ENCODE assay signal across 10 mouse cellular contexts in genomic region chr15:101092121-101092828, GRCm38 (mm10). TPM values are rescaled to one million over a fixed set of nuclear protein-coding genes. Genes with fewer than 3 reads are reported as not detected.
A peak's percentile ranks its signal among the peaks of the same experiment; 100 is the strongest.
DNase-seq lines count a peak whose midpoint lies in the region; ATAC-seq and TF ChIP-seq lines count a peak whose summit lies in the region.
"Had no signal": no experiment of that assay in that cellular context is flagged by ENCODE, and none has a peak within 500 bp of the region (broad histone marks: within the 10 kb centered on the region; RNA-seq: fewer than 3 reads in every experiment).

No protein-coding gene starts in this region.

- TF ChIP-seq POLR2A in limb, embryonic 14.5 days (IDR thresholded peaks at IDR 0.05; ENCODE audit: borderline replicate concordance, extremely low read depth, insufficient read depth, insufficient read length), result no peak
- no peak for TF ChIP-seq POLR2A in cerebellum, adult 2 months (IDR thresholded peaks at IDR 0.05; ENCODE audit: borderline replicate concordance, insufficient read depth, low read length)

- WGBS in liver, embryonic 11.5 days, result 31% methylated on average over 14 of the region's 14 CpGs
- WGBS in liver, postnatal 0 days (ENCODE audit: insufficient replicate concordance), result 44% methylated on average over 14 of the region's 14 CpGs
- 30% methylated on average over 14 of the region's 14 CpGs for WGBS in limb, embryonic 14.5 days
- WGBS in cerebellum, adult 2 months, result 56% methylated on average over 14 of the region's 14 CpGs

- H3K9ac ChIP-seq in liver, embryonic 11.5 days (ENCODE audit: low read depth, low read length), result no peak overlapping the region
- no peak overlapping the region for H3K9ac ChIP-seq in liver, postnatal 0 days (replicated peaks)
- 0 out of 2 replicates have a peak overlapping the region, but pooled peaks have one; percentile 18 for H3K9ac ChIP-seq in limb, embryonic 14.5 days (ENCODE audit: low read depth, low read length, severe bottlenecking)

- H3K27ac ChIP-seq in liver, embryonic 11.5 days (ENCODE audit: low read depth, low read length), result no peak overlapping the region
- H3K27ac ChIP-seq in liver, postnatal 0 days (ENCODE audit: low read depth), result no peak overlapping the region
- peak overlapping the region; percentile 29; the same call in 1 of the 2 replicates for H3K27ac ChIP-seq in limb, embryonic 14.5 days (replicated peaks; ENCODE audit: low read depth, low read length)
- no peak overlapping the region for H3K27ac ChIP-seq in cerebellum, adult 2 months (ENCODE audit: insufficient read depth, low read length)

- no peaks in the 10 kb centered on the region for H3K36me3 ChIP-seq in liver, embryonic 11.5 days (ENCODE audit: control insufficient read depth, insufficient read depth, low read length)
- H3K36me3 ChIP-seq in liver, postnatal 0 days (replicated peaks; ENCODE audit: insufficient read depth, low read length), result no peaks in the 10 kb centered on the region
- no peaks in the 10 kb centered on the region for H3K36me3 ChIP-seq in limb, embryonic 14.5 days (ENCODE audit: control insufficient read depth, insufficient read depth, low read length)

- no peak for TF ChIP-seq CTCF in liver, postnatal 0 days (IDR thresholded peaks at IDR 0.05; ENCODE audit: low read depth)
- no peak for TF ChIP-seq CTCF in cerebellum, adult 2 months (IDR thresholded peaks at IDR 0.05; ENCODE audit: borderline replicate concordance, insufficient read depth, low read depth, low read length)

- 0 out of 2 replicates have a peak, but pooled peaks have one; percentile 10 for ATAC-seq in liver, embryonic 11.5 days (replicated peaks; ENCODE audit: low FRiP score)
- ATAC-seq in liver, postnatal 0 days, result no peak
- ATAC-seq in hematopoietic stem cell, adult 5-6 weeks (replicated peaks in 1 of 2; ENCODE audit: insufficient read depth in 1 of 2, low FRiP score in 2 of 2, low TSS enrichment in 1 of 2, low read depth in 1 of 2, poor library complexity in 2 of 2, severe bottlenecking in 2 of 2), result 0 out of 4 replicates have a peak, but pooled peaks have one; percentile 4 to 34
- no peak for ATAC-seq in limb, embryonic 14.5 days (ENCODE audit: low FRiP score, low read depth)

- H3K4me1 ChIP-seq in liver, embryonic 11.5 days (replicated peaks; ENCODE audit: control insufficient read depth, insufficient read depth, low read length), result peaks cover 11% of the 10 kb centered on the region
- H3K4me1 ChIP-seq in liver, postnatal 0 days (ENCODE audit: insufficient read depth), result peaks cover 8% of the 10 kb centered on the region; the same call in 1 of the 2 replicates
- peaks cover 13% of the 10 kb centered on the region for H3K4me1 ChIP-seq in limb, embryonic 14.5 days (ENCODE audit: control insufficient read depth, insufficient read depth, low read length)
- no peaks in the 10 kb centered on the region for H3K4me1 ChIP-seq in cerebellum, adult 2 months (ENCODE audit: control insufficient read depth, insufficient read depth, low read length)

- no peak for TF ChIP-seq EP300 in liver, postnatal 0 days (IDR thresholded peaks at IDR 0.05; ENCODE audit: low read depth)

- H3K4me3 ChIP-seq in liver, embryonic 11.5 days (ENCODE audit: low read depth, low read length), result no peak overlapping the region
- H3K4me3 ChIP-seq in liver, postnatal 0 days (ENCODE audit: low read depth, low read length), result no peak overlapping the region
- H3K4me3 ChIP-seq in limb, embryonic 14.5 days (replicated peaks; ENCODE audit: low read length), result no peak overlapping the region
- H3K4me3 ChIP-seq in cerebellum, adult 2 months (replicated peaks; ENCODE audit: insufficient read depth, low read depth, low read length), result no peak overlapping the region

- H3K9me3 ChIP-seq in liver, embryonic 11.5 days (ENCODE audit: control insufficient read depth, low read length), result no peaks in the 10 kb centered on the region
- no peaks in the 10 kb centered on the region for H3K9me3 ChIP-seq in liver, postnatal 0 days (ENCODE audit: low read length)
- no peaks in the 10 kb centered on the region for H3K9me3 ChIP-seq in limb, embryonic 14.5 days (ENCODE audit: control insufficient read depth, low read length)

- peaks cover 2% of the 10 kb centered on the region; the same call in 1 of the 2 replicates for H3K27me3 ChIP-seq in liver, embryonic 11.5 days (replicated peaks; ENCODE audit: control insufficient read depth, insufficient read depth, low read length)
- H3K27me3 ChIP-seq in liver, postnatal 0 days (ENCODE audit: insufficient read depth, low read length), result no peaks in the 10 kb centered on the region
- no peaks in the 10 kb centered on the region for H3K27me3 ChIP-seq in limb, embryonic 14.5 days (ENCODE audit: control insufficient read depth, insufficient read depth, low read length)
- no peaks in the 10 kb centered on the region for H3K27me3 ChIP-seq in cerebellum, adult 2 months (ENCODE audit: control insufficient read depth, insufficient read depth, low read length)

- no peak for DNase-seq in liver, embryonic 11.5 days (ENCODE audit: low spot score)
- DNase-seq in liver, postnatal 0 days, result no peak
- DNase-seq in limb, embryonic 14.5 days (ENCODE audit: low spot score), result no peak
- DNase-seq in cerebellum, adult 2 months, result no peak
- no peak for DNase-seq in left cerebral cortex, adult 9 months (ENCODE audit: low spot score in 2 of 2)
- no peak for DNase-seq in thymus, adult 18-20 months
- DNase-seq in layer of hippocampus, postnatal 14 days (ENCODE audit: low spot score in 2 of 2), result no peak
- DNase-seq: thymus, postnatal 36 days had no signal

- peak overlapping the region; percentile 33; the same call in 1 of the 2 replicates for H3K4me2 ChIP-seq in liver, embryonic 11.5 days
- H3K4me2 ChIP-seq in liver, postnatal 0 days (ENCODE audit: low read depth, low read length), result no peak overlapping the region
- H3K4me2 ChIP-seq in limb, embryonic 14.5 days (replicated peaks; ENCODE audit: low read depth, low read length, severe bottlenecking), result peak overlapping the region; percentile 18; the same call in 1 of the 2 replicates

RNA-seq across cellular contexts. Expression of gene Fignl2, which starts 13.9 kb away (rescaled TPM):
- polyA plus RNA-seq in liver, embryonic 11.5 days (2014; fragmentation: Nextera tagmentation; extraction: Ambion mirVana), result 0.27 and 0.40 TPM in 2 replicates
- 0.18 and 0.26 TPM in 2 replicates for polyA plus RNA-seq in liver, postnatal 0 days (2015; fragmentation: Nextera tagmentation; extraction: Ambion mirVana)
- not detected in 2 replicates for total RNA-seq in hematopoietic stem cell, adult 5-6 weeks (2017)
- 3.7 and 5.4 TPM in 2 replicates for polyA plus RNA-seq in limb, embryonic 14.5 days (2012; rRNA removed)
- polyA plus RNA-seq in limb, embryonic 14.5 days (2014; fragmentation: Nextera tagmentation; extraction: Ambion mirVana), result 0.15 and 0.17 TPM in 2 replicates
- 2.5 and 2.7 TPM in 2 replicates for polyA plus RNA-seq in cerebellum, adult 2 months (2012; rRNA removed)
- total RNA-seq in layer of hippocampus, postnatal 14 days (2021), result 1 to 10 TPM; 1.1 to 1.2 TPM

RNA-seq across cellular contexts. Expression of gene Ankrd33, which starts 23.3 kb away (rescaled TPM):
- polyA plus RNA-seq in liver, embryonic 11.5 days (2014; fragmentation: Nextera tagmentation; extraction: Ambion mirVana), result not detected in 2 replicates
- polyA plus RNA-seq in liver, postnatal 0 days (2015; fragmentation: Nextera tagmentation; extraction: Ambion mirVana), result not detected in 2 replicates
- not detected in 2 replicates for total RNA-seq in hematopoietic stem cell, adult 5-6 weeks (2017)
- polyA plus RNA-seq in limb, embryonic 14.5 days (2012; rRNA removed), result not detected in 2 replicates
- polyA plus RNA-seq in limb, embryonic 14.5 days (2014; fragmentation: Nextera tagmentation; extraction: Ambion mirVana), result not detected in 2 replicates
- polyA plus RNA-seq in cerebellum, adult 2 months (2012; rRNA removed), result 0.10 and 0.33 TPM in 2 replicates
- total RNA-seq in layer of hippocampus, postnatal 14 days (2021), result not detected
- polyA plus RNA-seq: large intestine, adult 2 months had no signal

RNA-seq across cellular contexts. Expression of gene Acvrl1, which starts 36.0 kb away (rescaled TPM):
- polyA plus RNA-seq in liver, embryonic 11.5 days (2014; fragmentation: Nextera tagmentation; extraction: Ambion mirVana), result 2.5 TPM in 2 replicates
- 2.3 and 2.6 TPM in 2 replicates for polyA plus RNA-seq in liver, postnatal 0 days (2015; fragmentation: Nextera tagmentation; extraction: Ambion mirVana)
- 2.0 and 4.8 TPM in 2 replicates for total RNA-seq in hematopoietic stem cell, adult 5-6 weeks (2017)
- 16.1 and 17.8 TPM in 2 replicates for polyA plus RNA-seq in limb, embryonic 14.5 days (2012; rRNA removed)
- polyA plus RNA-seq in limb, embryonic 14.5 days (2014; fragmentation: Nextera tagmentation; extraction: Ambion mirVana), result 8.2 and 10.2 TPM in 2 replicates
- 15.3 and 17.2 TPM in 2 replicates for polyA plus RNA-seq in cerebellum, adult 2 months (2012; rRNA removed)
- total RNA-seq in layer of hippocampus, postnatal 14 days (2021), result 10 to 100 TPM; 11.9 to 12.0 TPM

RNA-seq across cellular contexts. Expression of gene Gm47841, which starts 45.1 kb away (rescaled TPM):
- not detected in 2 replicates for polyA plus RNA-seq in liver, embryonic 11.5 days (2014; fragmentation: Nextera tagmentation; extraction: Ambion mirVana)
- polyA plus RNA-seq in liver, postnatal 0 days (2015; fragmentation: Nextera tagmentation; extraction: Ambion mirVana), result not detected in 2 replicates
- not detected in 2 replicates for total RNA-seq in hematopoietic stem cell, adult 5-6 weeks (2017)
- polyA plus RNA-seq in limb, embryonic 14.5 days (2012; rRNA removed), result 0.05 TPM in 1 of 2 replicates, not detected in the other
- polyA plus RNA-seq in limb, embryonic 14.5 days (2014; fragmentation: Nextera tagmentation; extraction: Ambion mirVana), result not detected in 2 replicates
- not detected in 2 replicates for polyA plus RNA-seq in cerebellum, adult 2 months (2012; rRNA removed)
- not detected for total RNA-seq in layer of hippocampus, postnatal 14 days (2021)
- polyA plus RNA-seq: large intestine, adult 2 months had no signal

Comparison
In these comparisons a context has a peak if more than half of its experiments do, and no peak if none do; other contexts are left out.
1. ATAC-seq: peak in liver, embryonic 11.5 days (single experiment) and hematopoietic stem cell, adult 5-6 weeks (2 of 2); none in liver, postnatal 0 days (single experiment) and limb, embryonic 14.5 days (single experiment).